Mouse (Mus musculus): ENCODE results near the gene Ewsr1.

GRCm38 (mm10) chr11:5141252-5141651 lies 42.2 kb upstream of the Ewsr1 start:
- TF ChIP-seq CTCF (IDR thresholded peaks at IDR 0.05; ENCODE audit: low read depth, low read length) = no peak
- TF ChIP-seq GATA1 (IDR thresholded peaks at IDR 0.05; ENCODE audit: borderline replicate concordance, low read length) = no peak
